Mouse (Mus musculus) heart, postnatal 0 days (tissue): Measurements from ENCODE around the gene Tnfaip3.

Source experiments
- CTCF ChIP-seq: IDR thresholded peaks from 2 replicates; pipeline ENCODE4 v1.5.1; 2016; ENCODE audit warnings: antibody characterized with exemption, control low read depth, low read depth
- EP300 ChIP-seq: IDR thresholded peaks from 2 replicates; pipeline ENCODE4 v1.6.1; 2016; ENCODE audit warnings: antibody characterized with exemption, low read depth

- no peak for TF ChIP-seq CTCF
- no peak for TF ChIP-seq EP300
These were observed 3.5 kb downstream of the Tnfaip3 start for GRCm38 (mm10) chr10:19011832-19012440.
